Mouse (Mus musculus) 3134 (cell line): ENCODE results near the gene Olfr1030.
"Not testable (repeated sequence)": the region's sequence is repeated elsewhere in the genome, so short reads cannot be mapped to it uniquely, and the experiment has no call there.

ENCODE experiments used
- DNase-seq: peaks from one replicate; pipeline ENCODE4 v3.0.0-alpha.2; 2011; ENCODE audit warnings: low spot score; ENCODE audit not compliant: insufficient read length; ENCODE audit errors: extremely low read depth

The Olfr1030 gene

GRCm38 (mm10) chr2:85978976-85979375 is at the start of gene Olfr1030:
Olfr1030 (plus strand) TSS chr2:85979276.
- no peak for DNase-seq

- DNase-seq = no peak
These were observed 28.9 kb upstream of the Olfr1030 start, which contains the start of gene Olfr1028 for GRCm38 (mm10) chr2:85950137-85950536. Olfr1028 (plus strand) TSS chr2:85950437.

- no peak for DNase-seq
These were observed 5.5 kb upstream of the Olfr1030 start, which contains the start of gene Olfr1029 for GRCm38 (mm10) chr2:85973595-85973994. Olfr1029 (plus strand) TSS chr2:85973895.

GRCm38 (mm10) chr2:85990004-85990403 is 10.9 kb downstream of the Olfr1030 start, which contains the start of gene Olfr1031:
Olfr1031 (plus strand) TSS chr2:85990304.
- no peak for DNase-seq

GRCm38 (mm10) chr2:86005240-86005639 is 26.2 kb downstream of the Olfr1030 start, which contains the start of gene Olfr1032:
Olfr1032 (plus strand) TSS chr2:86005540.
- DNase-seq = no peak

GRCm38 (mm10) chr2:86020406-86020805 is 41.3 kb downstream of the Olfr1030 start, which contains the start of gene Olfr1033:
Olfr1033 (plus strand) TSS chr2:86020633.
- DNase-seq = not testable (repeated sequence)

GRCm38 (mm10) chr2:86021518-86021917 is 42.4 kb downstream of the Olfr1030 start:
- DNase-seq = not testable (repeated sequence)
